Comparison of ENCODE assay signal across 20 mouse cellular contexts in genomic region chr14:21929048-21929447, GRCm38 (mm10).
DNase-seq lines count a peak whose midpoint lies in the region; ATAC-seq lines count a peak whose summit lies in the region.
"Had no signal": no experiment of that assay in that cellular context is flagged by ENCODE, and none has a peak within 500 bp of the region (broad histone marks: within the 10 kb centered on the region; RNA-seq: fewer than 3 reads in every experiment).

No protein-coding gene starts in this region.

- intact Hi-C loops in heart, postnatal 10 days (cut with DNase I), result no loop called here

- DNase-seq in 416B (ENCODE audit: low read depth), result peak; percentile 85
- peak; percentile 8 for DNase-seq in induced T-regulatory cell, adult 2 months (ENCODE audit: low read depth)
- no peak for DNase-seq in heart, postnatal 10 days
- DNase-seq in heart, adult 18-20 months, result no peak
- no peak for DNase-seq in spleen, postnatal 4 days (ENCODE audit: low spot score in 2 of 2)
- DNase-seq: adrenal gland, adult 8-10 months; adrenal gland, postnatal 14 days; adrenal gland, postnatal 36 days; B cell, adult 2 months; cerebellum, adult 11-12 months; cerebellum, adult 2 months; cerebellum, adult 9-10 months; cerebellum, postnatal 10 days; cerebellum, postnatal 25 days; embryo, embryonic 11 days had no signal

- ATAC-seq in common myeloid progenitor, adult 5-6 weeks (replicated peaks; ENCODE audit: low read depth, poor library complexity, severe bottlenecking), result peak; percentile 32
- ATAC-seq: activated CD4-positive, CD25-positive, alpha-beta regulatory T cell, adult 4 months; forebrain, embryonic 14.5 days; forebrain, embryonic 16.5 days; Patski had no signal

Comparison
In these comparisons a context has a peak if more than half of its experiments do, and no peak if none do; other contexts are left out.
1. DNase-seq: peak in 416B (single experiment) and induced T-regulatory cell, adult 2 months (single experiment); none in heart, postnatal 10 days (0 of 2), heart, adult 18-20 months (0 of 2) and spleen, postnatal 4 days (0 of 2).